Mouse (Mus musculus): ENCODE data around the gene Sult1b1.
"Not testable (repeated sequence)": the region's sequence is repeated elsewhere in the genome, so short reads cannot be mapped to it uniquely, and the experiment has no call there.

Sult1b1 gene

DNA sequence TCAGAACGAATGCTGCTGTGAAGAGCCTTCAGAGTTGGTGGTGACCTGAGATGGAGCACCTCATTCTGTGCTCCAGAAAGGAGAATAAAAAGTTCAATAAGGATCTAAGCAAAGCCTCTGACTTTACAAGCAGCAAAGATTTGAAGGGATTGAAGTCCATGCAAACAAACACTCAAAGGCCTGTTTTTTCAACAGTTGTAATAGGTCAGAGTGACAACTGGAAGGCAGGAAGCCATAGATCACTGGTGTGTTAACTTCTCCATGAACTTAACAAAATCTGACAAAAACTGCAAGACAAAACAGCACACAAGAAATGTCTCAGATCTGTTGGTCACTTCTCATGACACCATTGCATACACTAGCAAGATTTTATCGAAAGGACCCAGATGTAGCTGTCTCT, at the start of gene Sult1b1:
Sult1b1 (minus strand) TSS at position 85 of the 400 bp plus-strand sequence.
- no peak for DNase-seq

- no peak for DNase-seq
Measured at GRCm38 (mm10) chr5:87580389-87580788, 42.4 kb upstream of the Sult1b1 start.

DNA sequence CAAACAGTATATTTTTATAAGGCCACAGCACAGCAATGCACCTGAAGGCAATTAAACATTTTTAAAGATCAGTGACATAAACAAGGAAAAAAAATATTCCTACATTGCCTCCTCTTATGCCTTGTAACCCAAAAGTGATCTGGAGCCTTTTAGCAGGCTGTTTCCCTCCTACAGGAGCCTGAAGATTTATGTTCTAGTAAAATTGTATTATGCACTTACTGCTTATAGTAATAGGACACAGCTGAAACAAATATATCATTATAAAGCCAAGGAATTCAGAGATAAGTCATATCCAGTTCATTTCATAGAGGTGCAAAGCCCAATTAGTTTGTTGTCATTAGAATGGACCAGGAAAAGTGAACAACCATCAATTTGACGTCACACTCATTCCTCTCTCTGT, 36.2 kb upstream of the Sult1b1 start:
- no peak for DNase-seq

- no peak for DNase-seq
Measured at GRCm38 (mm10) chr5:87573490-87573889, 35.5 kb upstream of the Sult1b1 start.

DNA sequence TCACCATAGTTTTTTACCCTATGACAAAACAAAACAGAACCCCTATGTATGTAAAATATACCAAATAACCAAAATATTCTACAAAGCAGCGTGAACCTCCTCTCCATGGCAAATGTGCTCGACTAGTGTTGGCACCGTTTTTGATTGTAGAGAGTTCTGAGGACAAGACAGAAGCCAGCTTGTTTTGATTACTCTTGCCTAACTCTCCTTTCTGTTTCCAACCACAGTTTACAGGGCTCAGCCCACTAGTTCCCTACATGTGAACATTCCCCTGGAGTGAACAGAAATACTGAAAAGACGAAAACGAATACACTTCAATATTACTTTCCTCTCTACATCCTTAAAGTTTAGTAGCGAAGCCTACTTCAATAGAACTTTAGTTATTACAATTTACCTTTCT, 34.8 kb upstream of the Sult1b1 start:
- DNase-seq, result no peak

DNA sequence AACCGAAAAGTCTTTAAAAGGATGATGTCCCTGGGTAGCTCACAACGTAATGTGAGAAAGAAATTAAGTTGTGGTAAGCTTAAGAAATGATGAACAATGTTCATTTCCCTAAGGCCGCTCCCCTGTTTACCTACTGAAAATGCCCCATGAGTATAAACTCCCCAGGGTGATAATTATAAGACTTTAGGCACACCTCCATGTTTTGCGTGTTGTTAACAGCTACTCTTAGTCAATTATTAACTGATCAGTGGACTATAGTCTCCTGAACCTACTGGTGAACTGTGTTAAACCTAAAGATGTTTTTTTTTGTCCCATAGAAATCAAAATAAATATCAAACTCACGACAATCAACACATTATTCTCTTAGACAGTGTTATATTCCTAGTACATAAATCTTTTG, 30.9 kb upstream of the Sult1b1 start, which contains the start of gene Sult1d1:
Sult1d1 (minus strand) TSS at position 183 of the 400 bp plus-strand sequence.
- DNase-seq, result no peak

DNA sequence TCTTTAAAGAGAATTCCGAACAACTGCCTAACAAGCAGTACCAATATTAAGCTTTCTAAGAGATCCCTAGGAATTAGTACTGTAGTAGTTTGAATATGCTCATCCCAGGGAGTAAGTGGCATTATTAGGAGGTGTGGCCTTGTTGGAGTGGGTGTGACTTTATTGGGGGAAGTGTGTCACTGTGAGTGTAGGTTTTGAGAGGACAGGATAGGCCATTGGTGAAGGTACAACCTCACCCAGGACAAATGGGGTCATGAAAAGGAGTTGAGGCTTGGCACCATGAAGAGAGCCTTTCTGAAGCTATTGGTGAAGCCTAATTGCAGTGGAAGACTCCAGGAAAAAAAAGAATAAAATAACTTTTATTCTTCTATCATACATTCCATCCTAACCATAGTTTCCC, 29.3 kb upstream of the Sult1b1 start:
- no peak for DNase-seq

- no peak for DNase-seq
Measured at GRCm38 (mm10) chr5:87562966-87563365, 25.0 kb upstream of the Sult1b1 start.

- DNase-seq, result no peak
Measured at GRCm38 (mm10) chr5:87562526-87562925, 24.5 kb upstream of the Sult1b1 start.

DNA sequence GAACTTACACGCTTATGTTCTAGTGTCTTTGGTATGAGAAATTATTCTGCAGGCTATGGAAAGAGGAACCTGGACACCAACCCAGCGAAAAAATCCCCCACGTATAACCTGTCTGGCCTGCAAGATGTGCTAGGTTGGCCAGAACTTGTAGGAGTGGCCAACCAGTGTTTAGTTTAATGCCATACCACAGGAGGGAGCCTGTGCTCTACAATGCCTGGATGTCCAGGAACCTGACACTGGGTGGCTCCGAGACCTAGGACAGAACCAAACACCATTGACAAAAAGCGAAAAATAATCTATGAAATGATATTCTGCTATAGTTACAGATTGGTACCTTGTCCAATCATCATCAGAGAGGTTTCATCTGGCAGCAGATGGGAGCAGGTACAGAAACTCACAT, 22.1 kb upstream of the Sult1b1 start:
- DNase-seq, result no peak

DNA sequence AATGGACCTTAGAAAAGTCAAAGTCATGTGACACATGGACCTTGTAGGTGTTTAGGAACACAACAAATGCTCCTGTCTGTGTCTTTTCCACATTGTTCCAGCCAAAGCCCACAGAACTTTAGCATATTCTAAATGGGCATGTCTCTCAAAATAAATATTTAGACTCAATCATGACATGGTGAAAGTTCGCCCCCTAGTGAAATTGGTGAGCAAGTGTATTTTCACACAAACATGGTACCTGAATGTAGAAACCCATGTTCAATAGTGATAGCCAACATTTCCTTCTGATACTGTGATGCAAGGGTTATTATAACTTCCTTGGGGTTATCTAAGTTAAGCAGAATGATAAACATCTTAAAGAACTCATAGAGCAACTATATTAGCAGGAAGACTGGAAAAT, 12.9 kb upstream of the Sult1b1 start:
- no peak for DNase-seq

- no peak for DNase-seq
Measured at GRCm38 (mm10) chr5:87535994-87536644, 1.9 kb downstream of the Sult1b1 start.

DNA sequence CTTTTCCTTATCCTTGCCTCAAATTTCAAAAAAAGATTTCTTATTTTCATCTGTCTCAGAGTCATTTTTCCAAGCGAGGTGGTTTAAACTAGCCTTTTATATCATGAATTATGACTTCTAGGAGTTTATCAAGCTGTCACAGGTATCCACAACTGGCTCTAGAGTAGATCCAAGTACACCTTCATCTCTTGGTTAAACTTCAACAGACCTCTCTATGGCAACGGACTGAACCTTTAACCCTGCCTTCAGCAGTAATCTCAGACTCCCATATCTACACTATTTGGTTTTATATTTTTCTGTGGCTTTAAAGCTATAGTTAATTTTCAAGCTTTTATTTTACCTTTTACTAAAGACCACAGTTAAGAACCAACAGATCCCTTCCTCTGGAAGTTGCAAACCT, 5.7 kb downstream of the Sult1b1 start:
- DNase-seq, result no peak

GRCm38 (mm10) chr5:87523561-87523960, 14.4 kb downstream of the Sult1b1 start:
- DNase-seq, result not testable (repeated sequence)

- DNase-seq, result no peak
Measured at GRCm38 (mm10) chr5:87505776-87506458, 32.1 kb downstream of the Sult1b1 start.

DNA sequence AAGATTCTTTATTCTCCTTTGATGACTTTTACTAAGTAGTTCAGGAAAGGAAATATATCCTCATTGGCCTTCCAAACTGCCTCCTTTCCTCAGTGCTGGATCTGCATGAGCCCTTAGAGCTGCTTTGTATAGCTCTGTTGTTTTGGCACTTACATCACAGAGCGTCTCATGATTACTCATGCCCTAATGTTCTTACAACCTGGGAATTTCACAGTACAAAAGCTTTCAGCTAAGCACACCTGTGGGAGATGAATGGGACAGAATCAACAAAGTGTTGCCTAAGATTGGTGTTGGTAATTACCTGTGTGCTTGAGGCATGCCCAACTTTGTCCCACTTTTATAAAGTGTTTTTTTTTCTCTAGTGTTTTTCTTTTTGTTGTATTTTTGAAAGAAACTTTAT, 35.3 kb downstream of the Sult1b1 start:
- no peak for DNase-seq

DNA sequence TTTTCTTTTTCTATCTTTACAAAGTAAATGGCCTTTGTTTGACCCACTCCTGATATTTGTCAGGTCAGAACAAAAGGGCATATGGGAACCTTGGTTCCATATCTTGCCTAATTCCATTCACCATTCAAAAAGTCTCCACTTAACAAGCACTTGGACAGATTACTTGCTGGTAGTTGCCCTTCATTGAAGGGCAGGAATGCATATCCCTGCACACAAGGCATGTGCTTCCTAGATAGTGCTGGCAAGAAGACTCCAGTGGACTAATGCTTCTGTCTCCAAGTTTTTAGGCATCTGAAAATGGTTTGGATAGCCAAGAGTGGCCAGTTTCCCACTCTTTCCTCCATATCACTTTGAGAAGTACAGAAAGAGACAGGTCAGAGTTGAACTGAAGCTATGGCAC, 38.7 kb downstream of the Sult1b1 start:
- no peak for DNase-seq

DNA sequence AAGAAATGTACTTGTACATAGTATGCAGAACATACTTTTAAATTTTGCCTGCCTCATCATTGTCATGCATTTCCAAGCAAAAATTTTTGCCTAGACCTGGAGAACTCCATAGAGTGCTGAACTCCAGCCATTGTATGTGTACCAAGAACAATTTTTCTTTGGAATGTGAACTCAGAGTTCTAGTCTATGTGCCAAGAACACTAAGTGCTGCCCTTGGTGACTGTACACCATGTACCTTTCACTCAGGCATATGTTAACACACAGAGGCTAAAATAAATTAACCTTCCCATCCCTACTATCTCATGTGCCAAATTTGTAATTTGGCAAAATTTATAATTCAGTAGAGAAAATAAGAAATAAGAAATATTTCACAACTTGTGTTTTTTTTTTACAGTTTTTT, 39.1 kb downstream of the Sult1b1 start:
- DNase-seq, result no peak

- no peak for DNase-seq
Measured at GRCm38 (mm10) chr5:87490771-87491170, 47.2 kb downstream of the Sult1b1 start, which contains the start of gene Ugt2a1. TSS of gene Ugt2a1 (minus strand) at chr5:87490871.

- not testable (repeated sequence) for DNase-seq
Measured at GRCm38 (mm10) chr5:87486706-87487105, 51.3 kb downstream of the Sult1b1 start, which contains the start of gene Gm43638. TSS of gene Gm43638 (minus strand) at chr5:87486806.

DNA sequence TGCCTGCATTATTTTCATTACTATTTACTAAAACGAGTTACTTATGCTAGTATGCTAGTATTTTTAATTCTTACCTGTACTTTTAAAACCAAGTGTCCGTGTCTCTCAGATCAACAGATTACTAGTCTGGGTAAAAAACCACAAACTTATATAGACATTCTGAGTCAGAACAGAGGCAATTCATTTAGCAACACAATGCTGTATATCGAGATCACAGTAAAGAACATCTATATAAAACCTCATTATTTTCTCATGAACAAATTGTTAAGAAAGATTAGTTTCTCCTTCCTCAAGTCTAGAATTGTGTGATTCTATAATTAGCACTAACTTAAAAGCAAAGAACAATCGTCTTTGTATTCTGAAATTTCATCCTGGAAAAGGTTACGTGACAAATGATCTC, 55.8 kb downstream of the Sult1b1 start, which contains the start of gene Ugt2a2:
Ugt2a2 (minus strand) TSS at position 101 of the 400 bp plus-strand sequence.
- DNase-seq, result no peak

All from cerebellum, adult 11-12 months (tissue).